Mouse (Mus musculus) Patski (cell line): ENCODE results near the gene Phyhd1. TPM values are rescaled to one million over a fixed set of nuclear protein-coding genes. Genes with fewer than 3 reads are reported as not detected.

Experiments used
- ATAC-seq: fragments of 100-300 bp; one replicate; pipeline ENCODE4 v1.8.0; 2021
- CTCF ChIA-PET: fragments of 350-600 bp; sonication (Branson Sonifier 250); formaldehyde crosslinking; loops from one replicate; lab custom pipeline; 2022; ENCODE audit warnings: inconsistent platforms; lab: Charles Lee
- POLR2A ChIA-PET: fragments of 350-600 bp; sonication (Branson Sonifier 250); formaldehyde crosslinking; loops from one replicate; lab custom pipeline; 2022; ENCODE audit warnings: antibody characterized with exemption, inconsistent platforms; lab: Charles Lee
- DNase-seq: peaks from one replicate; pipeline ENCODE4 v3.0.0-alpha.2; 2011; ENCODE audit warnings: low read depth, low spot score
- H3K27me3 ChIP-seq: fragments of 371-371 bp; one replicate; pipeline ENCODE4 v1.5.1; 2021
- CTCF ChIP-seq: fragments of 100-300 bp; IDR thresholded peaks from one replicate; pipeline ENCODE4 v1.5.1; 2021
- in situ Hi-C: fragments of 300-500 bp; cut with MboI; formaldehyde crosslinking; loops from 3 replicates; pipeline ENCODE4 v1.11.1; 2018; ENCODE audit warnings: low pct_unique_long_range_greater_than_20kb, mixed read lengths
- polyA plus RNA-seq: library from polyadenylated mRNA; unstranded; gene quantifications from one replicate; pipeline ENCODE4 v1.2.3, GENCODE M21; 2021

The Phyhd1 gene
- polyA plus RNA-seq, 1 experiment from 2014 or later, result 22.4 TPM

GRCm38 (mm10) chr2:30281651-30282050, 15.6 kb downstream of the Phyhd1 start:
- no peak for ATAC-seq
- H3K27me3 ChIP-seq, result no peaks in the 10 kb centered on the region
- no peak for TF ChIP-seq CTCF
- CTCF ChIA-PET, result no interaction called here
- in situ Hi-C loops, result no loop called here
- no peak for DNase-seq
- POLR2A ChIA-PET, result interaction anchor here (1.6 kb wide), 1 partner anchor 10 kb away, joined by 3 read pairs; no protein-coding TSS in a partner anchor

GRCm38 (mm10) chr2:30283193-30283592, 17.2 kb downstream of the Phyhd1 start:
- no peak for DNase-seq
- POLR2A ChIA-PET, result no interaction called here
- CTCF ChIA-PET, result no interaction called here
- in situ Hi-C loops, result no loop called here
- ATAC-seq, result no peak
- no peaks in the 10 kb centered on the region for H3K27me3 ChIP-seq
- no peak for TF ChIP-seq CTCF

GRCm38 (mm10) chr2:30285004-30285403, 19.0 kb downstream of the Phyhd1 start:
- ChIA-PET POLR2A (no interaction called here), CTCF (no interaction called here)
- ATAC-seq (no peak), DNase-seq (no peak)
- TF ChIP-seq CTCF, result no peak
- in situ Hi-C loops, result no loop called here
- H3K27me3 ChIP-seq, result no peaks in the 10 kb centered on the region

GRCm38 (mm10) chr2:30285416-30286181, 19.6 kb downstream of the Phyhd1 start:
- ATAC-seq (peak; percentile 15), DNase-seq (no peak)
- in situ Hi-C loops, result no loop called here
- no peak for TF ChIP-seq CTCF
- ChIA-PET CTCF (no interaction called here), POLR2A (interaction anchor here (1.0 kb wide), 1 partner anchor 19 kb away, joined by 3 read pairs; the partner anchor contains the start of gene Phyhd1)
- H3K27me3 ChIP-seq, result no peaks in the 10 kb centered on the region

- DNase-seq (peak; percentile 53), ATAC-seq (peak; percentile 72)
- in situ Hi-C loops, result no loop called here
- POLR2A ChIA-PET, result interaction anchor here (1.0 kb wide), 1 partner anchor 20 kb away, joined by 3 read pairs; the partner anchor contains the start of gene Phyhd1
- no peaks in the 10 kb centered on the region for H3K27me3 ChIP-seq
- no peak for TF ChIP-seq CTCF
- CTCF ChIA-PET, result no interaction called here
These were observed 20.4 kb downstream of the Phyhd1 start, which contains the start of the genes Dolk and Nup188 for GRCm38 (mm10) chr2:30286192-30287026. Gene Dolk, minus strand, starts transcription at chr2:30286334. Gene Nup188, plus strand, starts transcription at chr2:30286397.

DNA sequence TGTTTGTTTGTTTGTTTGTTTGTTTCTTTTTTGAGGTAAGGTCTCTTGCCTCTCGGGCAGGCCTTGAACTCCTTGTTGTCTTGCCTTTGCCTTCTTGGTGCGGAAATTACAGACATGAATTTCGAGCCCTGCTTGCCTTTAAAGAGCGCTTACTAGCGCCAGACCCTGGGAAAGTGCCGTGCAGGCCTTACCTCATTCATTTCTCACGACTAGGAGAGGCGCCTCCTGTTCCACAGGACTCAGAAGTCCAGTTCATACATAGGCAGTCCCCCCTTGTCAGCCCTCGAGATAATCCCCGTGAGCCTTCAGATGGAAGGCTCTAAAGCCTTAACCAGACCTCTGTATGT, 21.0 kb downstream of the Phyhd1 start:
- no peak for DNase-seq
- CTCF ChIA-PET, result no interaction called here

GRCm38 (mm10) chr2:30299525-30299924, 33.5 kb downstream of the Phyhd1 start:
- ChIA-PET CTCF (no interaction called here), POLR2A (interaction anchor here (0.6 kb wide), 1 partner anchor 30 kb away, joined by 6 read pairs; no protein-coding TSS in a partner anchor)
- ATAC-seq, result no peak
- H3K27me3 ChIP-seq, result no peaks in the 10 kb centered on the region
- in situ Hi-C loops, result no loop called here
- no peak for DNase-seq
- TF ChIP-seq CTCF, result peak; percentile 60

More for the DNA sequence above, 21.0 kb downstream of the Phyhd1 start:
- TF ChIP-seq CTCF, result no peak
- no peaks in the 10 kb centered on the region for H3K27me3 ChIP-seq
- POLR2A ChIA-PET, result no interaction called here
- ATAC-seq, result no peak
- in situ Hi-C loops, result no loop called here

DNA sequence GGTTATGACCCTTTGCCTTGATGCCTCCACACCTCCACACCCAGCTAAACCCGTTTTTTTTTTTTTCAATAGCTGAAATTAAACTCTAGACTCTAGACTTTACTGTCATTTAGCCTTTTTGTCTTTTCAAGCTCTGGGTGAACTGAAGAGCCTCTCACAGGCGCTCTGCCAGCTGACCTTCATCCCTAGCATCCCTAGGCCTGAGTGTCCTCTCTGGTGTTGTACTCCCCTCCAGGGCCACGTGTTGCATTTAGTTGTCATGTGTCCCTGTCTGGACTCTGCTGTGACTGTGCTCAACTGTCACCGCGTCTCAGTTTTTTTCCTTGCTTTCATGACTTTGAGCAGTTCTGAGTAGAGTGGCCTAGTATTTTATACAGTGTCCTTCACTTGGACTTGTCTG, 34.0 kb downstream of the Phyhd1 start:
- in situ Hi-C loops, result no loop called here
- TF ChIP-seq CTCF, result no peak
- ChIA-PET POLR2A (no interaction called here), CTCF (no interaction called here)
- no peak for ATAC-seq
- no peak for DNase-seq
- no peaks in the 10 kb centered on the region for H3K27me3 ChIP-seq

DNA sequence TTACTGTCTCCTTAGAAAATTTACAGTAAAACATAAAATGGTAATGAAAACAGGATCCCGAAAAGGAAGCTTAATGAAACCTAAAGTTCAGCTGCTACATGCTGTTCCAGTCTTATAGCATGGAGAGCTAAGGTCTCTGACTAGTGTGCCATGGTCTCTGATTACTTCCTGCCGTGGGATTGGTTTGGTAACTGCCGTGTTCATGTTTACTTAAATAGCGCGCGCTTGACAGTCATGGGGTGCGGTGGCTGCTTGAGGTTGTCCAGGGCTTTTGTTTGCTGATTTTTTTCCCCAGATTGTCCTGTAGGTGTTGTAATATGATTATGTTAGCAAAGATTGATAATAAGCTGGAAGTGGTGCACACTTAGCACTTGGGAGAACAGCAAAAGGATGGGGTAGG, 40.1 kb downstream of the Phyhd1 start:
- in situ Hi-C loops, result no loop called here
- no peak for TF ChIP-seq CTCF
- CTCF ChIA-PET, result interaction anchor here (1.9 kb wide), 1 partner anchor 10 kb away, joined by 4 read pairs; no protein-coding TSS in a partner anchor

GRCm38 (mm10) chr2:30309351-30309750, 43.3 kb downstream of the Phyhd1 start:
- no peak for TF ChIP-seq CTCF
- ATAC-seq (no peak), DNase-seq (no peak)
- CTCF ChIA-PET, result interaction anchor here (1.8 kb wide), 1 partner anchor 18 kb away, joined by 4 read pairs; no protein-coding TSS in a partner anchor
- H3K27me3 ChIP-seq, result no peaks in the 10 kb centered on the region
- in situ Hi-C loops, result no loop called here
- POLR2A ChIA-PET, result no interaction called here

More for the DNA sequence above, 40.1 kb downstream of the Phyhd1 start:
- DNase-seq, result no peak
- POLR2A ChIA-PET, result no interaction called here
- ATAC-seq, result no peak
- no peaks in the 10 kb centered on the region for H3K27me3 ChIP-seq
